ENCODE assay signal across 15 mouse cellular contexts in the genomic region with DNA sequence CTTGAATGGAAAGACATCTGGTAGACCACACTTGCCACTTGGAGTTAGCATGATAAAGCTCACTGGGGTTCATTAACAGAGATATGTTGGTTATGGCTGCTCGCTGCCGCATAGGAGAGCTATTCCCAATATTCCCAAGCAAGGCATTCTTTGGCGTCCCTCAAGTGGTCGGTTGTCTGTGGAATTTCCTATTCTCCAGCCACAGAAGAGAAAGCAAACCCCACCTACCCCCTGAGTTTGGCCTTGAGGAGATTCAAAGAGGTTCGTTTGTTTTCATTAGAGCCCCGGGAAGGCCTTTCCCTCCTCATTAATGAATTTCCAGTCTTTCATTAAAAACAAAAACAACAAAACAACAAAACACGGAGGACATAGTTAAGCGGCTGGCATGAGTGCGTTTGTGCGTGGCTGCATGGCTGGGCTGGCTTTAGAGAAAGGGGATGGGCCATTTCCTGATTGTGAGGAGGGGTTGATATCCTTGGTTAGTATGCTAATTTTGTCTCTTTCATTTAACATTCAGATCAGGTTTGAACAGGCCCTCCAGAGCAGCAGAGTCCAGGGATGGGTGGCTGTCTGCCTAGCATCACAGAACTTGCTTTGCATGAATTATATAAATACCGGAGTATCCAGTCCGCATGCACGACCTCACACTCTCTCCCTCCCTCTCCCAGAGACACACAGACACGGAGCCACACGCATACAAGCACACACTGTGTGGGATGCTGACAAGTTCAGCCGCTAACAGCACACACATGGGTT.
DNase-seq lines count a peak whose midpoint lies in the region; ATAC-seq and TF ChIP-seq lines count a peak whose summit lies in the region.
"Had no signal": no experiment of that assay in that cellular context is flagged by ENCODE, and none has a peak within 500 bp of the region (broad histone marks: within the 10 kb centered on the region; RNA-seq: fewer than 3 reads in every experiment).

No protein-coding gene starts in this region.

- no peaks in the 10 kb centered on the region for H3K9me3 ChIP-seq in intestine, embryonic 14.5 days (ENCODE audit: control insufficient read depth, low read length)
- no peaks in the 10 kb centered on the region for H3K9me3 ChIP-seq in intestine, embryonic 16.5 days (ENCODE audit: control insufficient read depth, low read length)
- H3K9me3 ChIP-seq in hindbrain, embryonic 15.5 days: no peaks in the 10 kb centered on the region
- H3K9me3 ChIP-seq in neural tube, embryonic 14.5 days (ENCODE audit: control insufficient read depth, low read length): no peaks in the 10 kb centered on the region
- H3K9me3 ChIP-seq: embryonic facial prominence, embryonic 15.5 days; limb, embryonic 15.5 days had no signal

- no peak for TF ChIP-seq POLR2A in brain, embryonic 14.5 days (IDR thresholded peaks at IDR 0.05; ENCODE audit: borderline replicate concordance, extremely low read depth, insufficient read depth, insufficient read length, poor library complexity, severe bottlenecking)

- H3K9ac ChIP-seq in intestine, embryonic 14.5 days (ENCODE audit: low read length): no peak overlapping the region
- H3K9ac ChIP-seq in intestine, embryonic 16.5 days (ENCODE audit: low read depth, low read length): no peak overlapping the region
- peak overlapping the region; percentile 52; the same call in 1 of the 2 replicates for H3K9ac ChIP-seq in hindbrain, embryonic 15.5 days
- H3K9ac ChIP-seq in neural tube, embryonic 14.5 days (replicated peaks; ENCODE audit: low read depth, low read length): no peak overlapping the region
- H3K9ac ChIP-seq: embryonic facial prominence, embryonic 15.5 days; limb, embryonic 15.5 days had no signal

- H3K4me1 ChIP-seq in intestine, embryonic 14.5 days (replicated peaks; ENCODE audit: control insufficient read depth, insufficient read depth, low read length): no peaks in the 10 kb centered on the region
- no peaks in the 10 kb centered on the region for H3K4me1 ChIP-seq in intestine, embryonic 16.5 days (ENCODE audit: control insufficient read depth, insufficient read depth, low read length)
- peaks cover 45% of the 10 kb centered on the region for H3K4me1 ChIP-seq in hindbrain, embryonic 15.5 days (replicated peaks)
- peaks cover 13% of the 10 kb centered on the region for H3K4me1 ChIP-seq in neural tube, embryonic 14.5 days (ENCODE audit: control insufficient read depth, insufficient read depth, low read length)
- H3K4me1 ChIP-seq: limb, embryonic 15.5 days had no signal

- ATAC-seq in intestine, embryonic 14.5 days (replicated peaks; ENCODE audit: low FRiP score, low TSS enrichment, low read depth): no peak
- no peak for ATAC-seq in intestine, embryonic 16.5 days
- peak; percentile 60 for ATAC-seq in hindbrain, embryonic 15.5 days (ENCODE audit: low FRiP score, low read depth)
- peak; percentile 74 for ATAC-seq in neural tube, embryonic 14.5 days (ENCODE audit: low read depth)
- ATAC-seq in frontal cortex, adult (ENCODE audit: low TSS enrichment): no peak

- no peak overlapping the region for H3K27ac ChIP-seq in intestine, embryonic 14.5 days (ENCODE audit: low read depth)
- H3K27ac ChIP-seq in intestine, embryonic 16.5 days (ENCODE audit: low read length): no peak overlapping the region
- peak overlapping the region; percentile 85 for H3K27ac ChIP-seq in hindbrain, embryonic 15.5 days (replicated peaks)
- peak overlapping the region; percentile 64; the same call in 1 of the 2 replicates for H3K27ac ChIP-seq in neural tube, embryonic 14.5 days (ENCODE audit: low read depth, low read length)
- H3K27ac ChIP-seq: embryonic facial prominence, embryonic 15.5 days; heart, adult 2 months; limb, embryonic 15.5 days had no signal

- TF ChIP-seq CTCF in brain, embryonic 14.5 days (IDR thresholded peaks at IDR 0.05; ENCODE audit: borderline replicate concordance, extremely low read depth, insufficient read depth, insufficient read length): no peak

- no peaks in the 10 kb centered on the region for H3K27me3 ChIP-seq in intestine, embryonic 14.5 days (replicated peaks; ENCODE audit: control insufficient read depth, insufficient read depth, low read length)
- no peaks in the 10 kb centered on the region for H3K27me3 ChIP-seq in intestine, embryonic 16.5 days (replicated peaks; ENCODE audit: control insufficient read depth, insufficient read depth, low read length)
- no peaks in the 10 kb centered on the region for H3K27me3 ChIP-seq in hindbrain, embryonic 15.5 days
- no peaks in the 10 kb centered on the region for H3K27me3 ChIP-seq in neural tube, embryonic 14.5 days (ENCODE audit: control insufficient read depth, insufficient read depth, low read length)
- H3K27me3 ChIP-seq: embryonic facial prominence, embryonic 15.5 days; limb, embryonic 15.5 days had no signal

- H3K36me3 ChIP-seq in intestine, embryonic 14.5 days (ENCODE audit: control insufficient read depth, insufficient read depth, low read length): no peaks in the 10 kb centered on the region
- H3K36me3 ChIP-seq in intestine, embryonic 16.5 days (ENCODE audit: control insufficient read depth, insufficient read depth, low read length): no peaks in the 10 kb centered on the region
- no peaks in the 10 kb centered on the region for H3K36me3 ChIP-seq in hindbrain, embryonic 15.5 days
- no peaks in the 10 kb centered on the region for H3K36me3 ChIP-seq in neural tube, embryonic 14.5 days (ENCODE audit: control insufficient read depth, insufficient read depth, low read length)
- H3K36me3 ChIP-seq: embryonic facial prominence, embryonic 15.5 days; limb, embryonic 15.5 days had no signal

- no peak overlapping the region for H3K4me2 ChIP-seq in intestine, embryonic 14.5 days (ENCODE audit: low read length)
- H3K4me2 ChIP-seq in intestine, embryonic 16.5 days (ENCODE audit: low read depth, low read length): no peak overlapping the region
- peak overlapping the region; percentile 68 for H3K4me2 ChIP-seq in hindbrain, embryonic 15.5 days
- peak overlapping the region; percentile 49 for H3K4me2 ChIP-seq in neural tube, embryonic 14.5 days (ENCODE audit: low read depth, low read length)
- H3K4me2 ChIP-seq: embryonic facial prominence, embryonic 15.5 days; limb, embryonic 15.5 days had no signal

- 82% methylated on average over 16 of the region's 16 CpGs for WGBS in intestine, embryonic 14.5 days
- 78% methylated on average over 16 of the region's 16 CpGs for WGBS in intestine, embryonic 16.5 days
- WGBS in hindbrain, embryonic 15.5 days: 35% methylated on average over 16 of the region's 16 CpGs
- WGBS in neural tube, embryonic 14.5 days: 49% methylated on average over 16 of the region's 16 CpGs

- H3K4me3 ChIP-seq in intestine, embryonic 14.5 days (ENCODE audit: low read depth, low read length): no peak overlapping the region
- H3K4me3 ChIP-seq in intestine, embryonic 16.5 days (ENCODE audit: low read length): no peak overlapping the region
- peak overlapping the region; percentile 42 for H3K4me3 ChIP-seq in hindbrain, embryonic 15.5 days
- H3K4me3 ChIP-seq in neural tube, embryonic 14.5 days (ENCODE audit: low read depth, low read length): peak overlapping the region; percentile 25
- H3K4me3 ChIP-seq: embryonic facial prominence, embryonic 15.5 days; heart, adult 2 months; limb, embryonic 15.5 days had no signal

- DNase-seq in intestine, embryonic 14.5 days (ENCODE audit: low spot score): peak; percentile 38
- peak; percentile 88 for DNase-seq in brain, embryonic 14.5 days (ENCODE audit: low read depth)
- no peak for DNase-seq in thymus, postnatal 4 days
- DNase-seq in lung, postnatal 4 days: no peak
- DNase-seq: cerebellum, adult 11-12 months; heart, adult 2 months; heart, postnatal 14 days; kidney, adult 9 months; lung, adult 2 months had no signal

Comparison
In these comparisons a context has a peak if more than half of its experiments do, and no peak if none do; other contexts are left out.
1. ATAC-seq: peak in hindbrain, embryonic 15.5 days (single experiment) and neural tube, embryonic 14.5 days (single experiment); none in intestine, embryonic 14.5 days (single experiment), intestine, embryonic 16.5 days (single experiment) and frontal cortex, adult (single experiment).
2. DNase-seq: peak in intestine, embryonic 14.5 days (single experiment) and brain, embryonic 14.5 days (single experiment); none in thymus, postnatal 4 days (single experiment) and lung, postnatal 4 days (0 of 2).
3. H3K27ac ChIP-seq: peak in hindbrain, embryonic 15.5 days (single experiment) and neural tube, embryonic 14.5 days (single experiment); none in intestine, embryonic 14.5 days (single experiment) and intestine, embryonic 16.5 days (single experiment).
4. H3K4me2 ChIP-seq: peak in hindbrain, embryonic 15.5 days (single experiment) and neural tube, embryonic 14.5 days (single experiment); none in intestine, embryonic 14.5 days (single experiment) and intestine, embryonic 16.5 days (single experiment).
5. H3K4me3 ChIP-seq: peak in hindbrain, embryonic 15.5 days (single experiment) and neural tube, embryonic 14.5 days (single experiment); none in intestine, embryonic 14.5 days (single experiment) and intestine, embryonic 16.5 days (single experiment).